Mouse (Mus musculus) hindbrain, embryonic 14.5 days (tissue): ENCODE results near the gene Hexa. TPM values are rescaled to one million over a fixed set of nuclear protein-coding genes. Genes with fewer than 3 reads are reported as not detected.

Experiments
- ATAC-seq: fragments of 200-750 bp; cut with Nextera tagmentation; 2 replicates; pipeline ENCODE4 v1.8.0; 2017; ENCODE audit warnings: moderate number of reproducible peaks, mild to moderate bottlenecking, moderate TSS enrichment, moderate library complexity; ENCODE audit not compliant: low FRiP score
- DNase-seq: peaks from one replicate; pipeline ENCODE4 v3.0.0-alpha.2; 2015; ENCODE audit warnings: low spot score
- H3K27ac ChIP-seq: fragments of 300-500 bp; sonication (generic); 2 replicates; pipeline ENCODE4 v1.5.1; 2014; ENCODE audit warnings: mild to moderate bottlenecking, moderate library complexity
- H3K27me3 ChIP-seq: fragments of 300-500 bp; sonication (generic); 2 replicates; pipeline ENCODE4 v1.6.1; 2014; ENCODE audit warnings: mild to moderate bottlenecking, low read length, mixed read lengths; ENCODE audit not compliant: control insufficient read depth, insufficient read depth
- H3K36me3 ChIP-seq: fragments of 300-500 bp; sonication (generic); replicated peaks from 2 replicates; pipeline ENCODE4 v1.6.1; 2014; ENCODE audit not compliant: control insufficient read depth, insufficient read depth
- H3K4me1 ChIP-seq: fragments of 300-500 bp; sonication (generic); replicated peaks from 2 replicates; pipeline ENCODE4 v1.6.1; 2014; ENCODE audit warnings: antibody characterized with exemption, low read length, mixed read lengths; ENCODE audit not compliant: control insufficient read depth, insufficient read depth
- H3K4me2 ChIP-seq: fragments of 300-500 bp; sonication (generic); replicated peaks from 2 replicates; pipeline ENCODE4 v1.6.1; 2014; ENCODE audit warnings: mild to moderate bottlenecking, moderate library complexity
- H3K4me3 ChIP-seq: fragments of 300-500 bp; sonication (generic); replicated peaks from 2 replicates; pipeline ENCODE4 v1.5.1; 2014; ENCODE audit warnings: mild to moderate bottlenecking, low read length
- H3K9ac ChIP-seq: fragments of 300-500 bp; sonication (generic); 2 replicates; pipeline ENCODE4 v1.6.1; 2014
- H3K9me3 ChIP-seq: fragments of 300-500 bp; sonication (generic); 2 replicates; pipeline ENCODE4 v1.6.1; 2016; ENCODE audit warnings: low read length; ENCODE audit not compliant: control insufficient read depth
- WGBS: fragments of 180-500 bp; shearing (Covaris S2); extraction: QIAGEN DNeasy Blood & Tissue Kit; methylation state at CpG from one replicate; pipeline ENCODE4 v1.1.7; 2014; 5-methylcytosine and 5-hydroxymethylcytosine counted together
- polyA plus RNA-seq: library from polyadenylated mRNA; unstranded; fragments of >200 nt; fragmentation: Nextera tagmentation; extraction: Ambion mirVana; gene quantifications from 2 replicates; pipeline ENCODE4 v1.2.1, GENCODE M21; 2014

Gene Hexa
- polyA plus RNA-seq, 1 experiment from 2014 or later, result 66.6 TPM

DNA sequence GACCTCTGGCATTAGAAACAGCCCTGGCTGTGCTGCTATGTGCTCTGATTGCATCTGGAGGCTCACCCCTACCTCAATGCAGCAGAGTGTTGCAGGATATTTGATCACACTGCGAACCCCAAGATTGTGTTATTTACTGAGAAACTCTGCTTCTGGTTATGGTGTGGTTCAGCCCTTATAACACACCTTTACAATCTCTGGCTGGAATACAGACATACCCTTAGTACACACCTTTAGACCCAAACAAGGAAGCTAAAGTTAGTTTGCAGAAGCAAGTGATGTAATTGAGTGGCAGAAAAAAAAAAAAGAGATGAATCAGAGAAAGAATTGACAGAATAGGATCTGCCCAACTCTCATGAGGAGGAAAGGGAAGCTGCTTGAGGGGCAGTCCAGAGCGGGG is 71.6 kb downstream of the Hexa start:
- no peaks in the 10 kb centered on the region for H3K4me1 ChIP-seq
- no peaks in the 10 kb centered on the region for H3K9me3 ChIP-seq
- no peaks in the 10 kb centered on the region for H3K27me3 ChIP-seq
- H3K4me3 ChIP-seq, result no peak overlapping the region
- DNase-seq (no peak), ATAC-seq (no peak)
- no peak overlapping the region for H3K9ac ChIP-seq
- H3K36me3 ChIP-seq, result 0 out of 2 replicates have a peak, but pooled peaks cover 7% of the 10 kb centered on the region
- no peak overlapping the region for H3K27ac ChIP-seq
- H3K4me2 ChIP-seq, result no peak overlapping the region
- 89% methylated on average over 2 of the region's 2 CpGs for WGBS

Other genes starting within 250 kb of the Hexa start
- 26.8 and 27.5 TPM in 2 replicates for gene Adpgk, start 248.0 kb upstream of the Hexa start, polyA plus RNA-seq
- 38.0 and 40.7 TPM in 2 replicates for gene Bbs4, start 186.0 kb upstream of the Hexa start, polyA plus RNA-seq
- 16.9 and 18.0 TPM in 2 replicates for gene Arih1, start 52.9 kb upstream of the Hexa start, polyA plus RNA-seq
- gene Tmem202, start 307 bp downstream of the Hexa start, polyA plus RNA-seq, result 0.91 and 0.96 TPM in 2 replicates
- gene Celf6, start 38.4 kb downstream of the Hexa start, polyA plus RNA-seq, result 35.8 and 36.0 TPM in 2 replicates
- 216 and 219 TPM in 2 replicates for gene Parp6, start 77.7 kb downstream of the Hexa start, polyA plus RNA-seq
- 861 and 971 TPM in 2 replicates for gene Pkm, start 116.8 kb downstream of the Hexa start, polyA plus RNA-seq
- 2.9 and 6.0 TPM in 2 replicates for gene Gramd2, start 140.6 kb downstream of the Hexa start, polyA plus RNA-seq
- 11.4 and 11.6 TPM in 2 replicates for gene Senp8, start 211.2 kb downstream of the Hexa start, polyA plus RNA-seq
- 28.9 and 29.9 TPM in 2 replicates for gene Myo9a, start 211.4 kb downstream of the Hexa start, polyA plus RNA-seq